Mouse (Mus musculus) telencephalon, adult 2 months (tissue): ENCODE measurements around the gene E2f2.

Source experiments
- DNase-seq: peaks from one replicate; pipeline ENCODE4 v3.0.0-alpha.2; 2011; ENCODE audit warnings: low read depth, low spot score

E2f2 gene

DNA sequence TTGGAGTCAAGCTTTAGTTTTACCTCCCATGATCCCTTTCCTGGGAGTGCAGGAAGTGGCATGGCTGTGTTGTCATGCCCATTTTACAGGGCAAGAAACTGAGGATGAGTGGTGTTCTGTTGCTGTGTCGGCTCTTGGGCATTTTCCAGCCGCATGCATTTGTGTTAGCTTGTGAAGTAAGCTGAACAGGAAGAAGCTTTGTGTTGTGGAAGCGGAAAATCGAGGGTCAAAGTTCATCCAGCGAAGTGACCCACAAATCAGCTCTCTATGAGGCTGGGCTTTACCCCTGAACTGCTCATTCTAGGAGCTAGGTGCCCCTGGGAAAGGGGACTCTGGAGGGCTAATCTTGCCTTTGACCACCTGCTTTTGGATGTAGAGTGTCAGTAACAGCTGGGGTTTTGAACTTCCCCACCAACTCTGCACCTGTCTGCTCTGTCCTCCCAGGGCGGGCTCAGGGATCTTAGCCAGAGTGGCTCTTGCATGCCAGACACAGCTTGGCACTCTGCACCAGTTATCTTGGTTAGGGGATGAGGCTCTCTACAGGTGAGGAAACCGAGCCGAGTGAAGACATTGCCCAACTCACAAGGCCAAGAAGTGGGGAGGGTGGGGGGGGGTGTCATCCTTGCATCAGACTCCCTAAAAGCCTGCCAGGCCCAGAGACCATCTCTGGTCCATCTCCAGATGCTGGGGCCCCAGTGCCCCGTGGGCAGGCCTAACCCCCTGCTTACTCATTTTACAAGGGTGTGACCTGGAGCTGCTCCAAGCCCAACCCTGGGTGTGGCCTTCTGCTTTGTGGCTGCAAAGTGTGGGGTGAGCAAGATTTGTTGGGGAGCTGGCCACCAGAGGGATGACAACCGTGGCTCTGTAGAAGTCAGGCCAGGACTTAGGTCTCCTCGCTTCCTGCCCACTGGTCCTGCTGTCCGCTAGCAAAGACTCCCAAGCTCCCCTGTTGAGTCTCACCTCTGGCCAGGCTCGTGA lies 2.3 kb downstream of the E2f2 start:
- DNase-seq = no peak

DNA sequence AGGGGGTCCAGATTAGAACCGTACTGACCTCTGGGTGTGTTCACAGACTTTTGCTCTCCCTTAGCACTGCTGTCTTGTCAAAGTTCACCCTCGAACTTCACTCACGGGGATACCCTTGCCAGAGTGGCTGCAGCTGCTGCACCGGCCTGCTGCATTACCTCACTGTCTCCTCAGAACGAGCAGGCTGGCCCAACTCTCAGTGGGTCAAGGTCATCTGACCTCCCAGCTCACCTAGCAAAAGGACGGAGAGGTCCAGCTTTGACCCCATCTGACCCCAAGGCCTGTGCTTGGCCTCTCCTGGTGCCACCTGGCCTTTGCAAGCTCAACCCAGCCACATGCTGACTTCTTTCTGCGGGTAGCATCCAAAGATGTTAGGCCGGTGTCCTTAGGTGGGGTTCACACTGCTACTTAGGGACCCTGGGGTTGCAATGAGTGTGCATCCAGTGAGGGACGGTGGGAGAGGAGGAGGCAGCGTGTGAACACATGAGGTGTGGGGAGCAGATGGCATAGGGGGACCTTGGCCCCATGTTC lies 3.9 kb downstream of the E2f2 start:
- no peak for DNase-seq

DNA sequence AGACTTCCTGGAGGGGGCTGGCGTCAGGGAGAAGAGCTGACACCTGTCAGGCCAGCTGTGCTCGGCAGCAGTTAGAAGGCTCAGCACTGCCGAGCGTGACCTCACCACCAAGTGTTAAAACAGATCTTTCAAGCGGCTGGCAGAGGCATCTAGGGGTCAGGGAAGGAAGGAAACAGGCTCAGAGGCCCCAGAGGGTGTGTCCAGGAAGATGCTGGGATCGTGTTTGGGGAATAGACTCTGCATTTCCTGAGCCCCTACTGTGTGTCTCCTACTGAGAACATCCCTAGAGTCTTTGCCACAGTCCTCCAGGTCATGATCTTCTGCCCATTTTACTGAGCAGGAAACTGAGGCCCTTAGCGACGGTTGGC lies 5.0 kb downstream of the E2f2 start:
- DNase-seq = no peak

DNA sequence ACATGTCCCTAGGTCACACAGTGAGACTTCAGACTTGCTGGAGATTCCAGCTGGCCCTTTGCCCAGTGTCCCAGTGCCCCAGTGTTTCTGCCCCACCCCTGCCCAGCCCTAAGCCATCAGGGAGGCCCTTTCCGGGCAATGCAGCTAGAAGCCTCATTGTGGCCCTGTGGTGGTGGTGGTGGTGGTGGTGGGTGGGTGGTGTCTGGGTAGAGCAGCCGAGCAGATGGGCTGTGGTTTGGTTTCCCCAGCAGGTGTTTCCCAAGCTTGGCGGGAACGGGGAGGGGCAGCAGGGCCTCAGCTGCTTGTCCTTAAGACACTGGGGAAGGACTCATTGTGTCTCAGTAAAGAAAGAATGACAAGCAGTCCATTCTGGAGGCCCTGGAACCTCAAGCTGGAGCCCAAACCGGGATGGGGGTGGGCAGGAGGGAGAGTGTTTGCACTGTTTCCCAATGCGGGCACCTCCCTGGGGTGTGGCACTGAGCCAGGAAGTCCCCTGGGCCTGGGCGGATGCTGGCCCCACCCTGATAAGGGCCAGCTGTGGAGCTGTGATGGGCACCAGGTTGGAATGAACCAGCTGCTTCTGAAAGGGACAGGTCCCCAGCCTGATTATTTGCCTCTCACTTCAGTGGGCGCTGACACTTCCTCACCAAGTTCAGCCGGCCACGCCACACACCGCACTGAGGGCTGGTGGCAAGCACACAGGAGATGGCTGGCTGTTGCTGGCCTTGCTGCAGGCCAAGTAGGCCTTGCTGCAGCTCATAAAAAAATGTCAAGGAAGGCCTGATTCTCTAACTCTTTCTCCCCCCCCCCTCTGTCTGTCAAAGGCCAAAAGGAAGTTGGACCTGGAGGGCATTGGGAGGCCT lies 5.6 kb downstream of the E2f2 start:
- no peak for DNase-seq

DNA sequence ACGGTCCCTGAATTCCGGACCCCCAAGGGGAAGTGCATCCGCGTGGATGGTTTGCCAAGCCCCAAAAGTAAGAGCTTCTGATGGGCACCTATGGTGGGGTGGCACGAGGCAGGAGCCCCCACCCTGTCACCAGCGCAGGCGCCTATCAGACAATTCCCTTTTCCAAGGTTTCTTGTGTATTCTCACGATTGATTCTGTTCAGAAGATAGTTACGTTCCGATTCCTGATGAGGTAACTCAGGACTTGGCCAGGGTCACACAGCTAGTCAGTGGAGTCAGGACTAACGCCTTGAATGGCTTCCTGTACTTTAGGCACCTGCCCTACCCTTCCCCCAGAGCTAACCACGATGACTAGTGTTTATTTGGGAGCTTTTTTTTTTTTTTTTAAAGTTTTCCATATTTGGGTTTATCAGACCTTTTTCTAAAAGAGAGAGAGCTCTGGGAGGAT lies 6.3 kb downstream of the E2f2 start:
- DNase-seq = no peak

DNA sequence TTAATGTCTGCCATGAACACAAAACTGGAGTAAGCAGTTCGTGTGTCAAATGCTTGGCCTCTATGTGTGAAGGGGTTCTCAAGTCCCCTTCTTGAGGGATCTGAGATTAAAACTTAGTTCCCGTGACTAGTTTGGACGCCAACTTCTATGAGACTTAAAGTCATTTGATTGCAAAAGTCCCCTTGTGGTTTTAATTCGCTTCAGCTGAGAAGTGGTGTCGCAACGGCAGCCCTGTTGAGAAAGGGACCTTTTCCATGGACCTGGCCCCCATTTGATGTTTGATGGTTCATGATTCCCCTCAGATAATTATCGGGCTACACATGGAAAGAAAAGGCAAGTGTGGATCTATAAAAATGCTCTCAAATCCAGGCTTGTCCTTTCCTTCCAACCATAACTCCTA lies 7.3 kb downstream of the E2f2 start:
- DNase-seq = no peak

DNA sequence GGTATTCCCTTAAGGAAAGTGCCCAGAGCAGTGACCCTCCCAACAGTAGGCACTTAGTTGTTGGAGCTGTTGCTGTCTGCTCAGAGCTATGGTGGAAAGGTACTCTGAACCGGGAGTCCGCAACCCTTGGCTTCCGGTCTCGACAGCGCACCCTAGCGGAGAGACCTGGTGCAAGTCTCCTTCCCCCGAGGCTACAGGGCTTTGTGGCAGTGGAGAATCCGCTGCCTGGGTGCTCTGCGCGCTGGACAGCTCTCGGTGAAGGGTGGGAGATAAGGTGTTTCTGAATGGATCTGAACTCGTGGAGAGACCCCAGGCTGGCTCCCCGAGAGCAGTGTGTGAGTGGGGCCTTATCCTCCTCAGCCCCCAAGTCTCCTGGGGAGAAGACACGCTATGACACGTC lies 7.8 kb downstream of the E2f2 start:
- peak; percentile 23 for DNase-seq

DNA sequence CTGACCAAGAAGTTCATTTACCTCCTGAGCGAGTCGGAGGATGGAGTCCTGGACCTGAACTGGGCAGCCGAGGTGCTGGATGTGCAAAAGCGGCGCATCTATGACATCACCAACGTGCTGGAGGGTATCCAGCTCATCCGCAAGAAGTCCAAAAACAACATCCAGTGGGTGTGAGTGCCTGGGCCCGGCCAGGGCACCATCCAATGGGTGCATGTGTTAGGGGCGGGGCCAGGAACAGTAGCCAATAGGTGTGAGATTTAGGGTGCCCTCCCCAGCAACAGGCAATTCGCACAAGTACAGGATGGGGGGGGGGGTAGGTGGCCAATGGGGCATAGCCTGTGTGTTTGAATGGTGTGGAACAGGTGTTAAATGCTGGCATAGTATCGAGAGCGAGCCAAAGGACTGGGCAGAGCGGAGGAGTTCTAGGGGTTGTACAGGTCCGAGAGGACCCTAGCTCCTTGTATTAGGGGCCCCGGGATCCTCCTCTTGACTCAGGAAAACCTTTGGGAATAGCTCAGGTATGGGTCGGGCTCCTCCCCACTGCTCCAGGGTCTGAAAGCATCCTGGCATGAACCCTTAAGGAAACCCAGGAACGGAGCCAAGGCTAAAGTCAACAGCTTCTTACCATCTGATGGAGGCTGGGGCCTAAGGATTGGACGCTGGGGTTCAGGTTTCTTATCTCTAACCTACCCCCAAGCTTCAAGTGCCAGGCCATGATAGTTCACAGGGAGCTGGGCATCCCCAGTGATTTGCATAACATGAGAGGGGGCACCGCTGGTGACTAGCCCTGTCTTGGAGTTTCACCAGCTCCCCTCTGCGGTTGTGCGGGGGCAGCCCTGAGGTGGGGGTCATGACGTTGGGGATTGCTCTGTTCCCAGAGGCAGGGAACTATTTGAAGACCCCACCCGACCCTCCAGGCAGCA lies 8.5 kb downstream of the E2f2 start:
- DNase-seq = peak; percentile 64

DNA sequence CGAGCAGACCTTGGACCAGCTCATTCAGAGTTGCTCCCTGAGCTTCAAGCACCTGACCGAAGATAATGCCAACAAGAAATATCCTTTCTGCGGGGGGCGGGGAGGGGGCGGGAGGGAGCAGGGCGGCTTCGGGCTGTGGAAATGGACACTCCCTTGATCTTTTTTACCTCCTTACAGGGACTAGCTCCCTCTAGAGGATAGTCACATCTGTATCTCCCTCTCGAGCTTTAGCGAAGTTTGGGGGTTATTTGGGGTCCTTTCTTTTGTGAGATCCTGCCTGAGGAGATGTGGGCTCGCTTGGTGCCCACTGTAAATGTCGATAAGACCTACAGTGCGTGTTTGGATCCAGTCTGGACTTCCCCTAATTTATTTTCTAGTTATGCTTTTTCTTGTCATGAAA lies 9.2 kb downstream of the E2f2 start:
- no peak for DNase-seq

DNA sequence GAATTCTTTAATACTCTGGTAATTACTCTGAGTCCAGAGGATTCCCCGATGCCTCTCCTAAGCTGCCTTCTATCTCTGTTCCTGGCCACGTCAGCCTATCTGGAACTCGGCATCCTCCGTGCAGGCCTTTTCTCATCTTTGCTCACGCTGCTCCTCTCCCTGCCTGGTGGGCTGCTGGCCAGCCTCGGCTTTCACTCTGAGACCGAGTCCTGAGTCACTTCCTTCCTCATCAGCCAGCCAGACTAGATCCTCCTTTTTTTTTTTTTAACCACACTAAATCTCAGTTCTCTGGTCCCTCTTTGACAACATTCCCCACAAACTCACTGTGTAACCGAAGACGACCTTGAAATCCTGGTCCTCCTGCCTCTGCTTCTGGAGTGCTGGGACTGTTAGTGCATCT lies 13.2 kb downstream of the E2f2 start:
- peak; percentile 21 for DNase-seq

DNA sequence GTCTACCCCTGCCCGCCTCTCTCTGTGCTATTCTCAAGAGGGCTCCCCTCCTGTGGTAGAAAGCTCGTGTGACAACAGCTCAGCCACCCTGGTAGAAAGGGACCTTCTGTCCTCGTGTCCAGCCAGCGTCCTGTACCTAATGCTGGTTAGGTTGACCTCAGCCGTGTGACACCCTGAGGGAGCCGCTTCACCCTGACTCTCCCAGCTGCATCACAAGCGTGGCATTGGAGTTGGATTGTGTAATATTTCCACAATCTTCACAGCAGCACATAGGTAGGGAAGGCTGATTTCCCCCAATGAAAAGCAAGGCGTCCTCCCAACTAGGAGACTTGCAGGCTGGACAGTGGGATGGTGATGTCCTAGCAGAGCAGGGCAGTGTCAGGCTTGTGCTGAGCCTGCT lies 14.1 kb downstream of the E2f2 start:
- no peak for DNase-seq

DNA sequence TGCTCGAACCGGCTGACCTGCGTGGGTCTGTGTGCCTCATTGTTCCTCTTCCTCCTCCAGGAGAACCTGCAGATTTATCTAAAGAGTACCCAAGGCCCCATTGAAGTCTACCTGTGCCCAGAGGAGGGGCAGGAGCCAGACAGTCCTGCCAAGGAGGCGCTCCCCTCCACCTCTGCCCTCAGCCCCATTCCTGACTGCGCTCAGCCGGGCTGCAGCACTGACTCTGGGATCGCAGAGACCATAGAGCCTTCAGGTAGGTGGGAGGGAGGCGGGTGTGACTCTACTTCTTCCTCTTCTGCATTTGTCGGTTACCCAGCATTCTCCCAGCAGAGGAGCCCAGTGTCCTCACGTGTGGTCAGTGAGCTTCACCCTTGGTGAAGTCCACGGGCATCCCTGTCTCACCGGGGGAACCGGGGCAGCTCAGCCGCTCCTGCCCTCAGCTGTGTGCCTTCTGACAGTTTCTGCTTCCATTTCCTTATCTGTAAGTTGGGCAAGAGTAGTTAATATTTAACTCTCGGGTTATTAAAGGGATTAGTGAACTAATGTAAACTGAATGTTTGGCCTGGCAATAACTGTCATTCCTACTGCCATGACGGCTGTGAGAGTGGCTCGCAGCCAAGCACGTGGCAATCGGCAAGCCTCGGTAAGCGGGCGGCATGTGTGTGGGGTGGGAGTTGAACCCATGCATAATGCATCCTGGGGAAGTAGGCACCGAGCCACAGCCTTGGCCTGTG lies 14.7 kb downstream of the E2f2 start:
- DNase-seq = no peak

DNA sequence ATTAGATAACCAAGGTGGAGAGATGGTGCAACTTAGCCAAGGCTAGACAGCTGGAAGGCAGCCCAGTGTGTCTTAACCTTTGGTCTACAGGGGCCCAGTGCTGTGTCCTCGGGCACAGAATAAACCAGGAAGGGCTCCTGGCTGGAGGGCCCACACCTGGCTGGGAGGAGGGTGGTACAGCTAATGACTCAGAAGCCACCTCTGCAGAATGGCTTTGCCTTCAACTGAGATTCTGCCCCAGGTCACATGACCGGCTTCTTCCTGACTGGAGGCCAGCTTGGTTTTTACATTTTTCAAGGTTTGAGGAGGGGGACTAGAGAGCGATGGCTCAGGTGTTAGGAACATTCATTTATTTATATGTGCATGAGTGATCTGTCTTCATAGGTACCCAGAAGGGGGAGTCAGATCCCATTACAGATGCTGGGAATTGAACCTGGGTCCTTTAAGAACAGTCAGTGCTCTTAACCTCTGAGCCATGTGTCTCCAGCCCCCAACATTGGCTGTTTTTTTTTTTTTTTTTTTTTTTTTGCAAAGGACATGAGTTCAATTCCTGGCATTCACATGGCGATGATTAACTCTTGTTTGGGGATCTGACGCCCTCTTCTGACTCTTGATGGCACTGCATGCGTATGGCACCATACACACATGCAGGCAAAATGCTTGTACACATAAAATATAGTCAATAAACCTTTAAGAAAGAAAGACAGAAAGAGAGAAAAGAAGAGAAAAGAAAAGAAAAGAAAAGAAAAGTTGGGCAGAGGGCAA lies 17.0 kb downstream of the E2f2 start:
- no peak for DNase-seq

DNA sequence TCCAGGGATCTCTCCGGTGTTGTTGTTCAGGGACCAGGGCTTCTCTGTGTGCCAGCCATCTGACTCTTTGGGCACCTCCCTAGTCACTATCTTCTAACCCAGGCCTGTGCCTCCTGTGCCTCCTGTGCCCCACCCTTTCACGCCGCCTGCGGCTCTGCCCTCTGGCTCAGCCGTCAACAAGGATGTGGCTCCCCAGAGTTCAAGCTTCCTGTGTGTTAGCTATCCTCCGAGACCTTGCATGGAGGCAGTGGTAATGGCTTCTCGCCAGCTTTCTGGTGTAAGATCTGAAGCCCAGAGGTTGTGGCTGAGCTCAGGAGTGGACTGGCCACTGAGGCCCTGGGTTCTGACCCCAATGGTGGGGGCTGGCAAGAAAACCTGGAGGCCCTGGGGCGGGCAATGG lies 17.7 kb downstream of the E2f2 start:
- no peak for DNase-seq

DNA sequence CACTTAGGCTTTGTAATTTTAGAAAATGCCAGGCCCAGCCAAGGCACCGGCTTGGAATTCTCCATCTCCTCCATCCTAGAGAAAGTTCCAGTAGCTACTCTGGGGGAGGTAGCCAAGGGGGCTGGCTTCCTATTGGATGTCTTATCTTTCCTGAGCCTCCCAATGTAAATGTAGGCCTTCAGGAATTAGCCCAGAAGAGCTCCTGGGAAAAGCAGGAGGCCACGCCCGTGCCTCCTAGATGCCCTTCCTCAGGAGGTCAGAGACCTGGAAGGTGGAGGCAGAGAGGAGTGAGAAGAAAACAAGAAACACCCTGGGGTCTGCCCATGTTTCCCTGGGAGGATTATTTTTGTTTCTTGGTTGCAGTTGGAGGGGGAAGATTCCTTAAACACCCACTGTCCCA lies 21.4 kb downstream of the E2f2 start:
- DNase-seq = no peak

DNA sequence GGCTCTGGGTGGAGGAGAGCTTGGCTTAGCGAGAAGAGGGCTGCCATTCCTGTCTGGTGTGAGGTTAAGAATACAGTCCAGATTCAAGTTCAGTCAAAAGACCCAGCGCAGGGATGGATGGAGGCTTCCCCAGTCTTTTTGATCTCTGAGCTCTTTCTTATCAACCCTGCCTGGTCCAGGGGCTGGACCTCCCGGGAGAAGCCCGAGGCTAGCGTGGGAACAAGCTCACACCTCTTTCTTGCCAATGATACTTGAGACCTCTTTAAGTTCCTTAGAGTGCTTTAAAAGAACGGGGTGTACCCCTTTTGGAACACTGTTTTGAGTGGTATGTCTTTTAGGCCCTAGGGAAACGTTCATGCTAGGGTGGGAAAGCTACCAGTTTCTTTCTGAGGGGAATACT lies 22.8 kb downstream of the E2f2 start:
- no peak for DNase-seq

DNA sequence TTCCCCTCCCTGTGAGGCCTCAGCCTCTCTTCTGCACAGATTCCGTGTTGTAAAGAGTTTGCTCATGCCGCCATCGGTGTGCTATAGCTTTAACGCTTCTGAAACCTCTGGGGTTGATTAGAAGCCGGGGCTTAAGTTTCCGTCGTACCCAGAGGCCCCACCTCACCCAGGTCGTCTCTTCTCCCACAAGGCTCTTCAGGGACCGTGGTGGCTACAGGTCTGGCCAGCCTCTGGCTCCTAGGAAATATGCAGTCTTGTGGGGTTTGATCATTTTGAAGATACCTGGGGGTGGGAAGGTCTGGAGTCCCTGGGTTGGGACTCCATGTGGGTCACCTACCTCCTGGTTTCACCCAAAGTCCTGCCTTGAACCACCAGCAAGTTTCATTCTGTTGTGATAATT lies 23.4 kb downstream of the E2f2 start:
- no peak for DNase-seq

DNA sequence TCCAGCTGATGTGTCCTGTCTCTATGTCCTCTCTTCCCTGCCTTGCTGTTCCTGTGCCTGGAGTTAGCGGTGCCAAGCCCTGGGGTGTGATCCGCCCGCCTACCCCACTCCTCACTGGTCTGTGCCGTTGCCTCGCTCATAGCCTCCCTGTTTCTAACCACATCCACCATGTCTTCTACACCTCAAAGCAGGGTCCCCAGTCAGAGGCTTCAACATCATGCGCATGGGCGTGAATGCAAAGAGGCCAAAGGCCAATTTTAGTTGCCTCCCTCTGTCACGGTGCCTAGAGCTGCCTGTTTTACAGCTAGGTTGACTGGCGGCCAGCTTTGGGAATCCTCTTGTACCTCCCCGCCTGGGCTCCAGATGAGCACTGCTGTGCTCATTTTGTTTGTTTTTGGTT lies 24.0 kb downstream of the E2f2 start:
- DNase-seq = no peak

DNA sequence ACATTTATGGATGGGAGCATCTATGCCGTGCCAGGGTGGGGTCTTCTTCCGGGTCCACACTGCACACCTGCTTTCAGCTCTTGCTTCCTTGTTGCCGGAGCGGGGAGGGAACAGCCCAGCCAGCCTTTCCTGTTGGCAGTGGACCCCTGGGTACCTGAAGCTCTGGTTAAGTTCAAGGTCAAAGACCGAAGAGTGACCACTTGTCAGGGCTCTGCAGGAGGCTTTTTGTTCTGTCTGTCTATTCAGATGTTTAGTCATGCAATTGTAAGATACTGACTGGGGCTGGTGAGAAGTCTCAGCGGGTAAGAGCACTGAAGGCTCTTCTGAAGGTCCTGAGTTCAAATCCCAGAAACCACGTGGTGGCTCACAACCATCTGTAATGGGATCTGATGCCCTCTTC lies 26.7 kb downstream of the E2f2 start:
- DNase-seq = no peak
